Mouse (Mus musculus): ENCODE data around the gene Vars2. TPM values are rescaled to one million over a fixed set of nuclear protein-coding genes. Genes with fewer than 3 reads are reported as not detected.

The Vars2 gene
- total RNA-seq (2021), result 10 to 100 TPM; 49.2 to 66.4 TPM
- long read RNA-seq, experiment 1, full-length matches to known transcripts, result 4 of 15 reads
- long read RNA-seq, experiment 1, partial matches to known transcripts, result 4 of 15 reads
- long read RNA-seq, experiment 1, other reads (novel, unspliced or antisense), result 7 of 15 reads
- long read RNA-seq, experiment 2, full-length matches to known transcripts, result 16 of 28 reads
- long read RNA-seq, experiment 2, partial matches to known transcripts, result 7 of 28 reads
- long read RNA-seq, experiment 2, other reads (novel, unspliced or antisense), result 5 of 28 reads

DNA sequence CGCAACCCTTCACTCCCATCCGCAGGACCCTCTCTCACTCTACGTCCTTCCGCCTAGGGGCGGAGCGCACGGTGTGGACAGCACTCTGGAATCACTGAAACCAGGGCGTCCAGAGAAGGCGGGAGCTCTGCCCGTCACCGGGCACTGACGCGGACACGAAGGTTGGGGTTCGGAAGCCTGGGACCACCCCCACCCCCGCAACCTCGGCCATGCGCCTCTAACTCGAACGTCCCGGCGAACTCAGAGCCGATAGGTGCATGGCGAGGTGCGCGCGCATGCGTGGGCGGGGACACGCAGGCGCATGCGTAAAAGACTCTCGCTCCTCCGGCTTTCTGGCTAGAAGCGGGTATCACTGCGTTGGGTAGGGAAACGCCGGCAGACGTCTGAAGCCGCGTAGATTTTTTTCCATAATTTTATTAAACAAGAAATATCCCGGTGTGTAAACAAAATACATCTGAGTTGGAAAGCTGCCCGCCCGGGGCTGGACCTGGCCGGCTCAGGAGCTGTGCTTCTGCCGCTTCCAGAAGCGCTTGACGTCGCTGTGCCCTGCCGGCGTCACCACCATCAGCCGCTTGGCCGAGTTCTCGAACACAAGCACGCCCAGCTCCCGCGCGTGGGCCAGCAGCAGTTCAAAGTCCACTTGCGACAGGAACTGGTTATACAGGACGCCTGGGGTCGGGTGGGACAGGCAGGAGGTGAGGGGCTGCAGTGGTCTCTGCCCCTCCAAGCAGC is at the start of gene Vars2:
Vars2 (minus strand) TSS at position 259 of the 732 bp plus-strand sequence.
- DNase-seq, result peak; percentile 98

DNA sequence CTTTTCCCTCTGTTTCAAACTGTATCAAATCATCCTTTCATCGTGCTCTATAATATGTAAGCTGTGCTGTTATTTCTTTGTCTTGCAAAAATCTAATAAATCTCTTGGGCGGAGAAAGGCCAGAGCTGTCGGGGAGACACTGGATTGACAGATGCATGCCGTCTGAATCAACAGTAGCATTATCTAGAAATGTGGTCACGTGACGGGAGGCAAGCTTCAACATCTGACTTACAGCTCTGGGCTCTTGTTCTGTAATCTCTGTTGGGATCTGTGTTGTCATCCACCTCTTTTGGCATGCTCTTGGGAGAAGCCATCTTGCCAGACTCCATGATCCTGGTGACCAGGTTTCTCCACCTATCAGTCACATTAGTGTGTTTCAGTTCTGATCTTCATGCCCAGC is 49.7 kb upstream of the Vars2 start:
- no peak for DNase-seq

DNA sequence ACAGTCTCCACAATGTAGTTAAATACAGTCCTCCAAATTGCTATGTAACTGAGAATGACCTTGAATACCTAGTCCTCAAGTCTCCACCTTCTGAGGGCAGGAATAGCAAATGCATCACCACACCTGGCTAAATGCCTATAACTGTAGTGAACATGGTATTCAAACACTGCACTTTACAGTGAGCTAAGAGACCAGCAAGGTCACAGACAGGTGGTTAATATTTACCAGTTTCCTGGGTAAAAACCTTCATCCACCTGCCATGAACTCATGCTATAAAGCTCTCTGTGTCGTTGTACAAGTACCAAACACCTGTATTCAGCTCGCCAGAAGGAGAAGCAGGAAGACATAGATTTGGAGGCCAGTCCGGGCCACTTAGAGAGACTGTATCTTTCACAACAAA is 48.7 kb upstream of the Vars2 start:
- no peak for DNase-seq

DNA sequence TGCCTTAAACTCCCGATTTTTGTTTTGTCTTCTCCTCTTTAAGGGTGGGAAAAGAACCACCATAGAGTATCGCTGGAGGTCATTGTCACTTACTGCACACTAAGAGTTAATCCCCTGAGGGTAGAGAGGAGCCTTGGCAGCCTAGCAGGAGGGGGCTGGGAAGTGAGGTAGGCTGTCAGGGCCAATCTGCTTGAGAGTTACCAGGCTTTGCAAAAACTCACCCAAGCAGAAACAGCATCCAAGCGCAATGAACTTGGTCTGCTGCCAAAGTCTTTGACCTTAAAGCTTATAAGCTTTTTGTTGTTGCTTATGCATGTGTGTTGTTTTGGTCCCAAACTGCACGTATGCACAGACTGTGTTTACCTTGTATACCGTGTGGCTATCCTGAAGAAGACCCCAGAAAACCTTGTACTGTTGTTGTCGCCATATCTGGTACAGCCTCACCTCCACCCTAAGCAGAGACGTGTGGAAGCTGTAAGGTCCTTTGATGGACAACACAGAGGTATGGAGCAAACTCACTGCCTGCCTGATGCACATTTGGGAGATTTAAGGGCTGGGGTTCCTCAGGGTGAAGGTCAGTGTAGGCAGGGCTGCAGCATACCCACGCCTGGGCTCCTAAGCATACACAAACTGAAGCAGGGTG is 43.4 kb upstream of the Vars2 start:
- peak; percentile 79 for DNase-seq

GRCm38 (mm10) chr17:35708611-35709010 is 41.2 kb upstream of the Vars2 start:
- no peak for DNase-seq

DNA sequence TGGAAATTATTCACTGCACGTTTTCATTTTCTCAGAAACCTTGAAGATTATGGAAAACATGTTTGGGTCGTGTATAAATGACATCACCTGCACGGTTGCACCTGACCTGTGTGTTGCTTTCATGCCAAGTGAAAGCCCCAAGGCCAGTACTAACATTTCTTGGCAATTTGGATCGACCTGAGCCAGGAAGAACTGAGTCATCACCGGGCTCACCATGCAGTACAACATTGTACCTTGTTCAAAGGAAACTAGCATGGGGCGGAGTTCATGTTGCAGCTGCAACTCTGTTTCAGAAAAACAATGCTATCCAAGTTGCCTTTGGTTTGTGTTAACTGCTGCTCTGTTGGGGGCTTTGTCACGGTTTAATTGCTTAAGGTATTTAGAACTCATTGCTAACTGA is 40.5 kb upstream of the Vars2 start:
- DNase-seq, result peak; percentile 35

GRCm38 (mm10) chr17:35705836-35706235 is 38.4 kb upstream of the Vars2 start:
- peak; percentile 78 for DNase-seq

DNA sequence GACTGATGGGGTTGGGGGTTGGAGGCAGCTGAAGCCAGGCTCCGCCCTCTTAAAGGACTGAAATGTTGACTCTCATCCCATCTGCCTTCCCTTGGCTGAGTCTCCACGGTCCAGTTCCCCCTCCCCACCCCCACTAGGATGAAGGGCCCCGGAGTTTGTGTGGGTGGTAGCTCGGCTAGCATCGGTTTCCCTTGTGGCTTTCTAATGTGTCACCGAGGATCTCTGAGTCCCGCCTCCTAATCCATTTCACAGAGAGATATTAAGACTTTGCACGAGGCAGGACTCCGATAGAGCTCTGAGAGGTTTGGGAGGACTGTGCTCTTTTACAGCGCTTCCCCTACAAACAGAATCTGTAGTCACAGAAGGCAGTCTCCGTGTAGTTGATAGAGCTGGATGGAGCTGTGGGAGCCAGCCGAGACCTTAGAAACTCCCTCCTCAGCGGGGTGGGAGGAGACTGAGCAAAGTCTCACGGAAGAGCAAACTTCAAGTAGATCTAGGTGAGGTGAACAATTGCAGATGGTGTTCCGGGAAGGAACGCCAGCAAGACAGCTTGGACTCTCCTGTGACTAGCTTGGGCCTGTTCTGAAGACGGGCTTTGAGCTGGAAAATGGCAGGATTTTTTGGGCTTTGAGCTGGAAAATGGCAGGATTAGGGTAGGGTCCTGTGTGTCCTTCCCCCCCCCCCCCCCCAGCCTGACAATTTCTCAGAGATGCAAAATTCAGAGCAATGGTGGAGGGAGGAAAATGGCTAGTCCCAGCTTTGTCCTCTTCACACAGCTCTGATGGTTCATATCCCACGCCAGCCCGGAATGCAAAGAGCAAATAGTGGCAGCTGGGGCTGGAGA is 37.5 kb upstream of the Vars2 start, which contains the start of gene Ddr1:
Ddr1 (minus strand) TSS at position 1 of the 844 bp plus-strand sequence.
- DNase-seq, result peak; percentile 31

GRCm38 (mm10) chr17:35703751-35704271 is 36.4 kb upstream of the Vars2 start:
- no peak for DNase-seq

- DNase-seq, result no peak
Observed at GRCm38 (mm10) chr17:35703065-35703464, 35.7 kb upstream of the Vars2 start.

GRCm38 (mm10) chr17:35702605-35703004 is 35.2 kb upstream of the Vars2 start:
- no peak for DNase-seq

- peak; percentile 51 for DNase-seq
Observed at GRCm38 (mm10) chr17:35701978-35702461, 34.6 kb upstream of the Vars2 start.

DNA sequence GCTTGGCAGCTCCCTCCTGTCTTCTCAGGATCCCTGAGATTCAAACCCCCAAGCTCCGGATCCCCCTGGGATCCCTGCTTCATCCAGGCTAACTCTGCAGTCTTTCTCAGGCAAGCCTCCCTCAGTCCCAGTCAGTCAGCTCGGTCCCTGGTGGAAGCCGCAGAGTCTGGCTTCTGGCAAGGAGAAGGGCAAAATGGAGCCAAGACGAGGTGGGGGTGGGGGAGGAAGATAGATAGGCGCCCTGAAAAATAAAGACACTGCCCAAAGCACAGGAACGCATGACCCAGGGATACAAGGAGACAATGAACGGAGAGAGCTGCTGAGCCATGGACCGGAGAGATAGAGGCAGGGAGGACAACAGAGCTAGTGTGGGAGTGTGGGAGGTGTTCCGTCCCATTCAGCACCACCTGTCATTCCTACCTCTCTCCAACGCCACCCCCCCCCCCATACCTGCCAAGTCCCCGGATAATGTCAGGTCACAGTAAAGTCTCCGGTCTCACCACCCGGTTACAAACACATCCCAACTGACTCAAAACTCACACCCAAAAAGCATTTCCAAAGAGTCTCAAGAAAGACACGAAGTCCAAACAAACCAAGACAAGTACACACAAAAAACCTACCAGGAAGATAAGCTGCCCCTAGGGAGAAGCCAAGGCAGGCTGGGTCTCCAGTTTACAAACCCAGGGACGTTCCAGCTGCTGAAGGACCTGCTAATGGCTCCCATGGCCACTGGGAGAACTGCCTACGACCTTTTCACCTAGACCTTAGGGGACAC is 34.0 kb upstream of the Vars2 start:
- DNase-seq, result peak; percentile 58

GRCm38 (mm10) chr17:35700371-35700961 is 33.1 kb upstream of the Vars2 start:
- DNase-seq, result peak; percentile 89

DNA sequence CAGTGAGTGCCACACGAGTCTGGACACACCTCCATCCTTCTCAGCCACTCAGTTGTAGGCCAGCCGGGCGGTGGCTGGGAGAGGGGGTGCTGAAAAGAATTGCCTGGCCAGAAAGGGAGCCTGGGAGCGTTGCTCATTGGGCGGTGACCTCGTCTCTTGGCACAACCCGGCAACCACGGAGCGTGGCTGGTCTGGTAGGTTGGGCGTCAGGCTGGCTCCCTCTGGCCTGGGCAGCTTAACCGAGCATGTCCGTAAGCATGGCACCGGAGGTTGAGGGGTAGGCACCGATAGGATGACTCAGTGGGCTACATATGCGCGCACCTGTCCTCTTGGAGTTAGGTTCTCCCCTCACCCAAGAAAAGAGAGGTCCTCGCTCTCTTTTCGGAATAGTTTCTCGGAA is 32.5 kb upstream of the Vars2 start:
- DNase-seq, result peak; percentile 90

DNA sequence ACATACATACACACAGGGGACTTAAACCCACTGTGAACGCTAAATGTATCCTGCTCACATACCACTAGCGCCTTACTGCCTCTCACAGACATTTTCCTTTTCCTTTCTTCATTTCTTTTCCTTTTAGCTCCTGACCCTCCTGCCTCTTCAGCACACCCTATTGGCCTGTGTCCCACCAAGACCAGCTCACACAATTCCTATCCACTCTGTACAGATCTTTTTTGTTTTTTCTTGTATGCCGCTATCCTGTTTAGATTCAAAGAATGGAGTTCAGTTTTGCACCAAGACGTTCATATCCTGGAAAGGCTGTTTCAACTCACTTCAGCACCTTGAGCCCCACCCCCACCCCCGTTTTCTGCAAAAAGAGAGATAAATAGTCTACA is 31.1 kb upstream of the Vars2 start:
- no peak for DNase-seq

DNA sequence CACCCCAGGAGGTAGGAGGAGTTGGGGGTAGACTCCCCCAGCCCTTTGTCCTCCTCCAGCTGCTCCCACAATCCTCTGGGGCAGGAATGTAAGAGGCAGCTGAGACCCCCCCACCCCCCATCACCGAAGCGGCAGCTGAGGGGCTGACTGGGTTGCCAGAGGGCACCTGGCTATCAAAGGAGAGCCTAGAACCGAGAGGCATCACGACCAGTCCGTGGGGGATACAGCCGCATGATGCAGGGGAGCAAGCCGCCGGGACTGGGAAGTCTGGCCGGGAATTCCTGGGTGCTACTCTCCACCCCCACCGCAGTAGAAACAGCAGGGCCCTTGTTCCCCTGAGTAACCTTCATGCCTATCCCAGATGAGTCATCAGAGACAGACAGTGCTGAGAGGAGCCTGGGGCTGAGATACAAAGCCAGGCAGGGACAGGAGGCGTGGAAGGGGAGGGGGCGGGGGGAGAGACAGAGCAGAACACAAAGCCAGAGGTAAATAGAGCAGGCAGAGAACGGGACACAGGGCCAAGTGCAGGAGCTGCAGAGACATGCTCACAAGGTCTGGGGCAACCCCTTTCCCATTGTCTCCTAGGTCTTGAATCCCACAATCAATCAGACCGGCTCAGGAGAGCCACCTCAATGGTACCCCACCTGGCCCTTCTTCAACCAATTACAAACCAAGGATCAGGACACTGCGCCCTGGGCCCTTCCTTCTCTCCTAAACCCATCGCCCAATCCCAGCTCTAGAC is 30.5 kb upstream of the Vars2 start:
- DNase-seq, result peak; percentile 66

GRCm38 (mm10) chr17:35697429-35697758 is 30.0 kb upstream of the Vars2 start:
- DNase-seq, result no peak

GRCm38 (mm10) chr17:35696691-35697090 is 29.3 kb upstream of the Vars2 start:
- no peak for DNase-seq

- no peak for DNase-seq
Observed at GRCm38 (mm10) chr17:35695289-35695688, 27.9 kb upstream of the Vars2 start.
